Mouse (Mus musculus): Measurements from ENCODE around the gene Nol8. TPM values are rescaled to one million over a fixed set of nuclear protein-coding genes. Genes with fewer than 3 reads are reported as not detected.

Nol8 gene
- polyA plus RNA-seq, 1 experiment from 2014 or later: 24.7 TPM

- peak overlapping the region; percentile 54 for H3K27ac ChIP-seq (replicated peaks)
- no peak overlapping the region for H3K9ac ChIP-seq (replicated peaks)
- H3K4me3 ChIP-seq: no peak overlapping the region
- no peaks in the 10 kb centered on the region for H3K27me3 ChIP-seq
- ATAC-seq (ENCODE audit: low FRiP score, low read depth): peak; percentile 67
- no peaks in the 10 kb centered on the region for H3K9me3 ChIP-seq
- WGBS: 72% methylated on average over 3 of the region's 3 CpGs
- peaks cover 94% of the 10 kb centered on the region for H3K36me3 ChIP-seq
- no peak overlapping the region for H3K4me2 ChIP-seq (replicated peaks)
- peaks cover 12% of the 10 kb centered on the region for H3K4me1 ChIP-seq
Observed at GRCm38 (mm10) chr13:49706032-49706690, 53.3 kb downstream of the Nol8 start.

GRCm38 (mm10) chr13:49708311-49708710 lies 55.4 kb downstream of the Nol8 start:
- 96% methylated on average over 8 of the region's 8 CpGs for WGBS
- no peak for ATAC-seq (ENCODE audit: low FRiP score, low read depth)
- Histone ChIP-seq H3K4me2 (replicated peaks) (no peak overlapping the region), H3K27ac (replicated peaks) (no peak overlapping the region), H3K9ac (replicated peaks) (no peak overlapping the region), H3K27me3 (no peaks in the 10 kb centered on the region), H3K4me3 (no peak overlapping the region), H3K4me1 (peaks cover 12% of the 10 kb centered on the region), H3K9me3 (no peaks in the 10 kb centered on the region), H3K36me3 (peaks cover 94% of the 10 kb centered on the region)

- no peak overlapping the region for H3K9ac ChIP-seq (replicated peaks)
- 97% methylated on average over 12 of the region's 12 CpGs for WGBS
- no peaks in the 10 kb centered on the region for H3K4me1 ChIP-seq
- H3K36me3 ChIP-seq: peaks cover 96% of the 10 kb centered on the region
- ATAC-seq (ENCODE audit: low FRiP score, low read depth): no peak
- no peak overlapping the region for H3K4me2 ChIP-seq (replicated peaks)
- H3K9me3 ChIP-seq: no peaks in the 10 kb centered on the region
- no peak overlapping the region for H3K4me3 ChIP-seq
- H3K27ac ChIP-seq (replicated peaks): no peak overlapping the region
- H3K27me3 ChIP-seq: no peaks in the 10 kb centered on the region
Observed at GRCm38 (mm10) chr13:49712047-49712721, 59.3 kb downstream of the Nol8 start.

- Histone ChIP-seq H3K9ac (replicated peaks) (no peak overlapping the region), H3K27me3 (no peaks in the 10 kb centered on the region), H3K4me2 (replicated peaks) (no peak overlapping the region), H3K9me3 (no peaks in the 10 kb centered on the region), H3K4me3 (no peak overlapping the region), H3K36me3 (peaks cover 97% of the 10 kb centered on the region), H3K27ac (replicated peaks) (no peak overlapping the region), H3K4me1 (no peaks in the 10 kb centered on the region)
- no peak for ATAC-seq (ENCODE audit: low FRiP score, low read depth)
- WGBS: 88% methylated on average over 3 of the region's 3 CpGs
Observed at GRCm38 (mm10) chr13:49719310-49719709, 66.4 kb downstream of the Nol8 start.

Other genes with a start within 250 kb of the Nol8 start
- 14.2 and 16.3 TPM in 2 replicates for gene Ippk, start 231.8 kb upstream of the Nol8 start, polyA plus RNA-seq (2016; fragmentation: Nextera tagmentation; extraction: Ambion mirVana)
- 0.72 and 1.2 TPM in 2 replicates for gene Tes3-ps, start 159.8 kb upstream of the Nol8 start, polyA plus RNA-seq (2016; fragmentation: Nextera tagmentation; extraction: Ambion mirVana)
- 1.3 and 1.5 TPM in 2 replicates for gene Ecm2, start 148.3 kb upstream of the Nol8 start, polyA plus RNA-seq (2016; fragmentation: Nextera tagmentation; extraction: Ambion mirVana)
- gene Aspn, start 108.6 kb upstream of the Nol8 start, polyA plus RNA-seq (2016; fragmentation: Nextera tagmentation; extraction: Ambion mirVana): 1.6 and 3.3 TPM in 2 replicates
- gene Omd, start 70.6 kb upstream of the Nol8 start, polyA plus RNA-seq (2016; fragmentation: Nextera tagmentation; extraction: Ambion mirVana): 0.71 and 0.96 TPM in 2 replicates
- 13.4 and 23.1 TPM in 2 replicates for gene Ogn, start 45.0 kb upstream of the Nol8 start, polyA plus RNA-seq (2016; fragmentation: Nextera tagmentation; extraction: Ambion mirVana)
- gene Cenpp, start 293 bp upstream of the Nol8 start, polyA plus RNA-seq (2016; fragmentation: Nextera tagmentation; extraction: Ambion mirVana): 25.2 and 26.5 TPM in 2 replicates
- gene Iars, start 29.0 kb downstream of the Nol8 start, polyA plus RNA-seq (2016; fragmentation: Nextera tagmentation; extraction: Ambion mirVana): 94.6 and 97.5 TPM in 2 replicates
- gene Gm30302, start 145.9 kb downstream of the Nol8 start, polyA plus RNA-seq (2016; fragmentation: Nextera tagmentation; extraction: Ambion mirVana): not detected in 2 replicates